Mouse (Mus musculus): ENCODE results near the gene Adcy9.

The Adcy9 gene

GRCm38 (mm10) chr16:4320856-4321255, 99.4 kb downstream of the Adcy9 start:
- no peak for DNase-seq (ENCODE audit: extremely low spot score)

- no peak for DNase-seq (ENCODE audit: extremely low spot score)
Observed at GRCm38 (mm10) chr16:4318001-4318526, 102.2 kb downstream of the Adcy9 start.

- peak; percentile 79 for DNase-seq (ENCODE audit: extremely low spot score)
Observed at GRCm38 (mm10) chr16:4316094-4316474, 104.2 kb downstream of the Adcy9 start.

GRCm38 (mm10) chr16:4315352-4316093, 104.8 kb downstream of the Adcy9 start:
- DNase-seq (ENCODE audit: extremely low spot score) = no peak

DNA sequence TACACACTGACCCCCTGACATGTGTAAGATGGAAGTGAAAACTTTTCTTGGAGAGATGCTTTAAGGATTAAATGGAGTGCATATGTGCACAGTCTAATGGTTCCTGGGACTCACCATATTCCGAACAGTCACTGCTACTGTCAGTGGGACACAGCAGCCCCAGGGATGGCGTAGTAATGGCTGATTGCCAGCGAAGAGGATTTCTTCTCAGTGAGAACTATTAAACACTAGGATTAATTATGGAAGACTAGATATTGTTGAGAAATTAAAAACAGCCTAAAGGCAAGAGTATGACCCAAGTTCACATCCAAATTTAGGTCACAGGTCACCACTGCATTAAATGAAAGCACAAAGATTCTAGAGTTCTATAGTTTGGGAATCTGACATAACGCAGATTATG, 105.4 kb downstream of the Adcy9 start:
- DNase-seq (ENCODE audit: extremely low spot score) = no peak

DNA sequence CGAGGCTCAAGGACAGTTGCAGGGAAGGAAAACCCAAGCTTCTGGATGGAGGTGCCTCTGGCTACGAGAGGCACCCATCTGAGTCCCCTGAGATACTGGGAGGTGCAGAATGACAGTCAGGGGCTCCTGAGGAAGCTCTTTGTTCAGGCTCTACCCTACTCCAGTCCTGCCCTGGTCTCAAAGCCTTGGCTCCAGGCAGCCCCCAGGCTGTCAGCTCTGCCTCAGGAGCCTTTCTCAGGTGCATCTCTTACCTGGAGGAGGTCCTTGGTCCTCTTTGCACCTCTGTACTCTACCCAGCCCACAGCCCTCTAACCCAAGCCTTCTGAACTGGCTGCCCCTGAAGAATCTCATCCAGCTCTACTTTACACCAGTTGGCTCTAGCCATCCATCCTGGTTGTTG, 108.3 kb downstream of the Adcy9 start:
- no peak for DNase-seq (ENCODE audit: extremely low spot score)

GRCm38 (mm10) chr16:4311608-4312007, 108.7 kb downstream of the Adcy9 start:
- DNase-seq (ENCODE audit: extremely low spot score) = no peak

GRCm38 (mm10) chr16:4307795-4308194, 112.5 kb downstream of the Adcy9 start:
- DNase-seq (ENCODE audit: extremely low spot score) = no peak

DNA sequence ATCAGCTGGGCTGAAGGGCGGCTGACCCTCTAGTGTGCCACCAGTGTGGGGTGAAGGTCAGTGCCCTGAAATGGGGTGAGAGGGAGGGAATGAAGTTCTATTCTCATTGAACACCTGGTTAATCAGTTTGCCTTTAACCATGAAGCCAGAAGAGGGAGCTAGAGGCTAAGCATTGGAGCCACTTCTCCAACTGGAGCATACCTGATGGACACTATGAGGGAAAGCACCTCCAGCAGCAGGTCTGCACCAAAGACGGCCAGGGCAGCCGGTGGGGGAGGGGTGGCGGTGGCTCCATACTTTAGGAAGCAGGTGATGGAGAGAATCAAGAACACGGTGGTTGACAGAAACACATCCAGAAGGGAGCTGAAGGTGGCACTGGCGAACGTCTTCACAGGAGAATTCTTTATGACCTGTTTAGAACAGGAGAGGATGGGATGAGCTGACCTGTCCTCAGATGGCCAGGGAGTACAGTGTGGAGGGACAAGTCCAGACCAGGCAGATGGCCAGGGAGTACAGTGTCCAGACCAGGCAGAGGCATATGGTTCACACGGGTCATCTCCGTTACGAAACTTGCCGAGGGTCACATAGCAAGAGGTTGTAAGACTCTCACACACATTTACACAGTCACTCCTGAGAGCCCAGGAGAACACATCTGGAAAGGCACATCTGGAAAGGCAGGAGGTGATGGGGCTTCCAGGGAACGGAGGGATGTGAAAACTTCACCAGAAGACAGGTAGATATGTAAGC, 115.9 kb downstream of the Adcy9 start:
- peak; percentile 22 for DNase-seq (ENCODE audit: extremely low spot score)

GRCm38 (mm10) chr16:4303554-4303953, 116.7 kb downstream of the Adcy9 start:
- no peak for DNase-seq (ENCODE audit: extremely low spot score)

DNA sequence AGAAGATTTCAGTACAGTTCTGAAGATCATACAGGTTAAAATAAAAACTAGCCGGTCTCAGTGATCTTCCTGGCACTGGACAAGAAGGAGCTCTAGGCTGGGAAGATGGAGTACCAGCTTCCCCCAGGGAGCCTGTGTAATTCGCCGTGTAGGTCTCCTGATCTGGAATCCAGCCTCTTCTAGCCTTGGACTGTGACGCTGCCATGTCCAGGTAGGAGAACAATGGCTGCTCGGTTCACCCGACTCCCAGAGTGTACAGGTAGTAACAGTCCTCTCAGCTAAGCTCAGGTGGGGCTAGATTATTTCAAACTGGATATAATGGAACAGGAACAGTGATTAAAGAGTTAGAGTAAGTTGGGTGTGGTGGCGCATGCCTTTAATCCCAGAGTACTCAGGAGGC, 120.0 kb downstream of the Adcy9 start:
- DNase-seq (ENCODE audit: extremely low spot score) = no peak

- no peak for DNase-seq (ENCODE audit: extremely low spot score)
Observed at GRCm38 (mm10) chr16:4293259-4293658, 127.0 kb downstream of the Adcy9 start.

GRCm38 (mm10) chr16:4289507-4289906, 130.8 kb downstream of the Adcy9 start:
- DNase-seq (ENCODE audit: extremely low spot score) = no peak

DNA sequence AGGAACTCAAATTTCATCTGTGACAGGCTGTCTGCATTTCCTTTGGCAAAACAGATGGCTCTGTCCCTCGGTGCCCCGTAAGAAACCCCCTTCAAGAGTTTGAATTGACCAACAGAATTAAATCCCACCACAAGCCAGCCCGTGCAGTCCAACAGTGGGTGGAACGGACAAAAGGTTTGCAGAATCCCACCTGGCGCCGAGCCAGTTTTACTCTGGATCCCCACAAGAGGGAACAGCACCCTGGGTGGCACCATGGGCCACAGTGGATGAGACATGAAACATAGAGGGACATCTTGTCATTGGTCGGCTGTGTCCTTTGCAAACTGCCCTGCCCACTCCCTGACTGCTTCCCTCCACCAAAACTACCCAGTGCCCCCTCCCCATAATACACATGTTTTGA, 133.7 kb downstream of the Adcy9 start:
- no peak for DNase-seq (ENCODE audit: extremely low spot score)

- no peak for DNase-seq (ENCODE audit: extremely low spot score)
Observed at GRCm38 (mm10) chr16:4285257-4285656, 135.0 kb downstream of the Adcy9 start.

DNA sequence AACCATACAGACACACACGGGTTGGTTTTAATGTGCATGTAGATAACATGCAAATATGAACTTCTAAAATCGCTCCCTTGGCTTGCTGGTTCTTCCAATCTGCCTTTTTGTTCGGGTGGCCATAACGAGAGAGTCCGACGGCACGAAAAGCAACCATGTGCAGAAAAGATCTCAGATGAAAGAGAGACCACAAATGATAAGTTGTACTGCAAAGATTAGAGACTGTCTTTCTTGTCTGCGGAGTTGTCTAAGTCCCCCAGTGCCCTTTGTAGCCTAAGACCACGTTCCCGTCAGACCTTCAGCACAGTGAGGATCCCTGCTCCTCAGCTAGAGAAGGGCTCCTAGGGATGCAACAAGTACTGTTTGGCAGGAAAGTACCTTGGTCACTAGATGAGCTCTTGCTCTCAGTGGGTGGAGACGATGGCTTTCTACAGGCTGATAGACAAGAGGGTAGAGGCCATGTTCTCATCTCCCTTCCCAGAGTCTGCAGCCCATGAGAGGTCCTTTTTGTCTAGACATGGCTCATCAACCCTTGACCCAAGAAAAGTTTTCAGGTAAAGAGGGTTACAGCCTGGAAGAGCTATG, 136.9 kb downstream of the Adcy9 start:
- DNase-seq (ENCODE audit: extremely low spot score) = no peak

DNA sequence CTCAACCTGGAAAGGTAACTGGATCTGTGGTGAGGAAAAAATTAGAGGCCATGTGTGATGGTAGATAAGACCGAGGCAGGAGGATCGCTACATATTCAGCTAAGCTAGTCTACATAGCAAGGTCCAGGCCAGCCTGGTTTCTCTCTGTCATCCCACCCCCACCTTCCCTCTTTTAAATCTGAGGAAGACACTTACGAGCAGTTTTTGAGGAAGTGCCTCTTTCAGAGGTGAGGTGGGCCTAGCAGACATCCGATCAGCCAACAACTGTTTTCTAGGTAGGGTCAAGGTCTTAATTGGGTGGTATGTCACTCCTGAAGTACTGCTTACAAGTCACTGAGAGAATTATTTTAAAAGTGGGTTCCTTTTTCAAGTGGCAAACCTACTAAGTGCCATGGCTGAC, 138.8 kb downstream of the Adcy9 start:
- DNase-seq (ENCODE audit: extremely low spot score) = no peak

GRCm38 (mm10) chr16:4280949-4281348, 139.3 kb downstream of the Adcy9 start:
- DNase-seq (ENCODE audit: extremely low spot score) = no peak

DNA sequence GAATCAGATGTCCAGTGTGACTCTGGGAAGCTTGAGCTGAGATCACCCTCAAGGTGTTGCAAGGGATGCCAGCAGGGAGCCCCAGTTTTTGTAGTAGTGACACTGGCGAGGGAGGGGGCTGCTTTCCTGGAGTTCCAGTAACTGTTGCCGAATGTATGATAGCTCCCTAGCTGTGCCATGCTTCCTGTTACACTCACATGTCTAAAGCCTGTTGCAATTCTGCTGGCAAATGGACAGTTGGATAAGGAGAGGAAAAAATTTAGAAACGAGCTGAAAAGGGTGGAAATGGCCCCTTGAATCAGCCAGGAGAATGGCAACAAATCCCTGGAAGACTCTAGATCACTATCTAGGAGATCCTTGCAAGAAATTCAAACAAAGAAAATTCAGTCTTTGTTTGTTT, 140.7 kb downstream of the Adcy9 start:
- DNase-seq (ENCODE audit: extremely low spot score) = no peak

- no peak for DNase-seq (ENCODE audit: extremely low spot score)
Observed at GRCm38 (mm10) chr16:4276621-4277020, 143.7 kb downstream of the Adcy9 start.

GRCm38 (mm10) chr16:4276151-4276550, 144.1 kb downstream of the Adcy9 start:
- no peak for DNase-seq (ENCODE audit: extremely low spot score)

GRCm38 (mm10) chr16:4273702-4274476, 146.4 kb downstream of the Adcy9 start:
- no peak for DNase-seq (ENCODE audit: extremely low spot score)

Measured in embryo, embryonic 9.5 days (tissue).